Mouse (Mus musculus) CH12.LX (cell line): ENCODE data around the gene H1f0. TPM values are rescaled to one million over a fixed set of nuclear protein-coding genes. Genes with fewer than 3 reads are reported as not detected.

Experiments used
- DNase-seq: peaks from one replicate; pipeline ENCODE4 v3.0.0-alpha.2; 2013; ENCODE audit errors: extremely low read depth
- H3K27ac ChIP-seq: 2 replicates; pipeline ENCODE4 v1.5.1; 2012; ENCODE audit warnings: low read depth, mild to moderate bottlenecking, control low read depth, moderate library complexity; ENCODE audit not compliant: insufficient read depth
- H3K27me3 ChIP-seq: replicated peaks from 2 replicates; pipeline ENCODE3; 2012; ENCODE audit warnings: inconsistent platforms
- H3K36me3 ChIP-seq, 2 experiments: replicated peaks in 1 of 2; 2 replicates each; pipeline versions ENCODE3 to v1.6.1; 2012; ENCODE audit warnings: inconsistent platforms in 1 of 2, low read length in 1 of 2, mild to moderate bottlenecking in 1 of 2, mixed read lengths in 1 of 2, moderate library complexity in 1 of 2; ENCODE audit not compliant: control insufficient read depth in 1 of 2, insufficient read depth in 1 of 2
- H3K4me1 ChIP-seq, 2 experiments: 2 replicates each; pipeline ENCODE4 v1.6.1; 2012; ENCODE audit warnings: inconsistent platforms in 1 of 2, moderate library complexity in 1 of 2; ENCODE audit not compliant: insufficient read depth in 2 of 2, control insufficient read depth in 1 of 2
- H3K4me2 ChIP-seq: 2 replicates; pipeline ENCODE4 v1.6.1; 2012; ENCODE audit warnings: low read depth, mild to moderate bottlenecking, control low read depth; ENCODE audit not compliant: poor library complexity, insufficient read depth, severe bottlenecking
- H3K4me3 ChIP-seq, 3 experiments: fragments of 150-350 bp in 1 of 3; sonication (generic) in 1 of 3; replicated peaks in 1 of 3; 2 replicates each; pipeline versions ENCODE3 to v1.5.1; 2011 to 2012; ENCODE audit warnings: low read depth in 2 of 3, low read length in 2 of 3, mild to moderate bottlenecking in 2 of 3, moderate library complexity in 2 of 3, control low read depth in 1 of 3, improper control_type of control experiment in 1 of 3, inconsistent platforms in 1 of 3, mixed read lengths in 1 of 3; ENCODE audit not compliant: poor library complexity in 1 of 3
- H3K79me2 ChIP-seq: replicated peaks from 2 replicates; pipeline ENCODE4 v1.6.1; 2012; ENCODE audit warnings: mild to moderate bottlenecking, moderate library complexity; ENCODE audit not compliant: control insufficient read depth, poor library complexity, insufficient read depth, severe bottlenecking; ENCODE audit errors: extremely low read depth
- H3K9ac ChIP-seq: 2 replicates; pipeline ENCODE4 v1.6.1; 2012; ENCODE audit warnings: low read depth, mild to moderate bottlenecking, control low read depth, moderate library complexity; ENCODE audit not compliant: insufficient read depth
- H3K9me3 ChIP-seq: replicated peaks from 2 replicates; pipeline ENCODE3; 2012; ENCODE audit warnings: low read length, inconsistent platforms, mixed read lengths
- BHLHE40 ChIP-seq: IDR thresholded peaks from 2 replicates; pipeline ENCODE4 v1.6.1; 2011; ENCODE audit warnings: mild to moderate bottlenecking, low read depth, low read length, improper control_type of control experiment
- CHD1 ChIP-seq: IDR thresholded peaks from 2 replicates; pipeline ENCODE4 v1.6.1; 2012; ENCODE audit warnings: low read depth, low read length, improper control_type of control experiment, inconsistent platforms
- CHD2 ChIP-seq: IDR thresholded peaks from 2 replicates; pipeline ENCODE4 v1.6.1; 2011; ENCODE audit warnings: low read length, improper control_type of control experiment
- CTCF ChIP-seq, 2 experiments: IDR thresholded peaks in 1 of 2; conservative IDR thresholded peaks in 1 of 2; 2 replicates each; pipeline ENCODE4 v1.5.1; 2011 to 2012; ENCODE audit warnings: low read depth in 2 of 2, low read length in 2 of 2, improper control_type of control experiment in 1 of 2, inconsistent platforms in 1 of 2, mild to moderate bottlenecking in 1 of 2, moderate library complexity in 1 of 2
- EP300 ChIP-seq: IDR thresholded peaks from 2 replicates; pipeline ENCODE4 v1.6.1; 2011; ENCODE audit warnings: low read length, improper control_type of control experiment
- JUND ChIP-seq: conservative IDR thresholded peaks from 2 replicates; pipeline ENCODE4 v1.6.1; 2011; ENCODE audit warnings: low read depth, low read length, improper control_type of control experiment
- MAFK ChIP-seq: IDR thresholded peaks from 2 replicates; pipeline ENCODE4 v1.6.1; 2011; ENCODE audit warnings: low read length, improper control_type of control experiment; ENCODE audit not compliant: insufficient replicate concordance
- MAZ ChIP-seq: IDR thresholded peaks from 2 replicates; pipeline ENCODE4 v1.6.1; 2012; ENCODE audit warnings: low read depth, mild to moderate bottlenecking, inconsistent platforms, low read length, improper control_type of control experiment, moderate library complexity
- POLR2A ChIP-seq: IDR thresholded peaks from 2 replicates; pipeline ENCODE4 v1.6.1; 2011; ENCODE audit warnings: low read depth, mild to moderate bottlenecking, improper control_type of control experiment, low read length
- SIN3A ChIP-seq: IDR thresholded peaks from 2 replicates; pipeline ENCODE4 v1.6.1; 2012; ENCODE audit warnings: low read length, improper control_type of control experiment, inconsistent platforms
- TCF12 ChIP-seq: IDR thresholded peaks from 2 replicates; pipeline ENCODE4 v1.6.1; 2014; ENCODE audit warnings: low read depth, mild to moderate bottlenecking, inconsistent platforms, low read length, improper control_type of control experiment
- UBTF ChIP-seq: IDR thresholded peaks from 2 replicates; pipeline ENCODE4 v1.6.1; 2012; ENCODE audit warnings: low read depth, mild to moderate bottlenecking, inconsistent platforms, low read length, improper control_type of control experiment, moderate library complexity
- USF2 ChIP-seq: conservative IDR thresholded peaks from 2 replicates; pipeline ENCODE4 v1.6.1; 2011; ENCODE audit warnings: low read depth, low read length, improper control_type of control experiment
- ZKSCAN1 ChIP-seq: IDR thresholded peaks from 2 replicates; pipeline ENCODE4 v1.6.1; 2012; ENCODE audit warnings: low read depth, inconsistent platforms, low read length, improper control_type of control experiment, borderline replicate concordance
- ZNF384 ChIP-seq: IDR thresholded peaks from 2 replicates; pipeline ENCODE4 v1.6.1; 2012; ENCODE audit warnings: low read depth, low read length, improper control_type of control experiment, inconsistent platforms
- dilution Hi-C: fragments of 300-500 bp; cut with MboI; formaldehyde crosslinking; loops from 2 replicates; pipeline ENCODE4 v1.14.3; 2020; ENCODE audit warnings: low sequenced_read_pairs; ENCODE audit not compliant: extremely low pct_unique_long_range_greater_than_20kb, extremely low pct_ligation_motif_present
- in situ Hi-C: fragments of 300-500 bp; cut with MboI; formaldehyde crosslinking; loops from 3 replicates; pipeline ENCODE4 v1.14.3; 2019; ENCODE audit warnings: low sequenced_read_pairs, low pct_ligation_motif_present, low pct_unique_long_range_greater_than_20kb, mixed read lengths
- polyA plus RNA-seq: library from polyadenylated mRNA; unstranded; fragments of >175 nt; gene quantifications from 2 replicates; pipeline ENCODE4 v1.2.1, GENCODE M21; 2012; ENCODE audit warnings: low read depth; ENCODE audit not compliant: insufficient read length
- total RNA-seq, 2 experiments: library from RNA; depleted of rRNA; stranded (reverse); fragments of 300-350 nt in 1 of 2; fragments of >200 nt in 1 of 2; gene quantifications; 2 replicates each; pipeline ENCODE4 v1.2.3; 2012 to 2014

The H1f0 gene
- total and polyA plus RNA-seq, 3 experiments = 11.9 to 100 (median 15.9) TPM

DNA sequence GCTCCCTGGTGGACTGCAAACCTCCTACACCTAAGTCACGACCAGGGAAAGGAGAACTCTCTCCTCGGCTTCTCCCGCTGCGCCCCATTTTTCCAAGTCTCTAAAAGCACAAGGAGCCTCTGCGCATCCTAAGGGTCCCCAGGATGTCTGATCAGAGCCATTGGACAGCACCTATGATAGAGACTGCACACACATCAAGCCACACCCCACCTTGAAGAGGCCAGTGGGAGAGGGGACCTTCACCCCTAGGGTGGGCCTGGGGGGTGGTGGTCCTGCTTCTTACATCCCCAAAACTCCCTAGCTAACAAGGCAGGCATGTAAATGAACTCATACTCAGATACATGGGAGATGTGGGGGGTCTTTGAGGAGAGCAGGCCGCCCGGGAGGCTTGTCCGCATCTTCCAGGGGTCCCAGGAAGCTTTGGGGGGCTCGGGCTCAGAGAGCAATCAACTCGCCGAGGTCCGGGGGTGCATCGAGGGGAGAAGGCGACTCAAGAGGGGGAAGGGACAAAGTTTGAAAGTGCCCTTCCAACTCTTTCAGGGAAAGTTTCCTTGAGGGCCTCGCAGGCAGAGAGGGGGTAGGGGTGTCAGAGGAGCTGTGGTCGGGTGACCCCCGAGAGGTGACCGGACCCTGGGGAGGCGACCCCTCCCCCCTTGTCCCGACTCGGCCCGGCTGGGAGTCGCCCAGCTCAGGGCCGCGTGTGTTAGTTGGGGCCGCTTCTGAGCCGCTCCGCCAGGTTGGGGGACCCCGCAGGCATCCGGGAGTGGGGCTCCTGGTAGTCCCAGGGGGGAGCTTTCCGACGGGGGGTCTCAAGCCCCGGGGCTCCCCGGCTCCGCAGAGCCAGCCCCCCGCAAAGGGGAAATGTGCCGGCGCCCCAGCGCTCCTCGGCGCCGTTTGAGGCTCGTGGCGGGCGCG lies 702 bp upstream of the H1f0 start:
- Histone ChIP-seq H3K4me2 (peak overlapping the region; percentile 97), H3K9me3 (peaks cover 9% of the 10 kb centered on the region), H3K4me1 (peaks cover 0 to 28% of the 10 kb centered on the region in 2 experiments; a peak in 2 of 4 replicates), H3K27ac (no peak overlapping the region), H3K4me3 (peak overlapping the region; percentile 32 to 68 (median 47)), H3K27me3 (peaks cover 92% of the 10 kb centered on the region), H3K79me2 (no peaks in the 10 kb centered on the region), H3K36me3 (no peaks in the 10 kb centered on the region), H3K9ac (peak overlapping the region; percentile 81)
- no peak for DNase-seq
- TF ChIP-seq CHD2 (peak; percentile 53), CTCF (conservative IDR thresholded peaks at IDR 0.05 in 1 of 2, IDR thresholded peaks at IDR 0.05 in 1 of 2; ENCODE audit: low read depth in 2 of 2, low read length in 2 of 2) (no peak)
- dilution Hi-C loops (no loop called here), in situ Hi-C loops (no loop called here)

DNA sequence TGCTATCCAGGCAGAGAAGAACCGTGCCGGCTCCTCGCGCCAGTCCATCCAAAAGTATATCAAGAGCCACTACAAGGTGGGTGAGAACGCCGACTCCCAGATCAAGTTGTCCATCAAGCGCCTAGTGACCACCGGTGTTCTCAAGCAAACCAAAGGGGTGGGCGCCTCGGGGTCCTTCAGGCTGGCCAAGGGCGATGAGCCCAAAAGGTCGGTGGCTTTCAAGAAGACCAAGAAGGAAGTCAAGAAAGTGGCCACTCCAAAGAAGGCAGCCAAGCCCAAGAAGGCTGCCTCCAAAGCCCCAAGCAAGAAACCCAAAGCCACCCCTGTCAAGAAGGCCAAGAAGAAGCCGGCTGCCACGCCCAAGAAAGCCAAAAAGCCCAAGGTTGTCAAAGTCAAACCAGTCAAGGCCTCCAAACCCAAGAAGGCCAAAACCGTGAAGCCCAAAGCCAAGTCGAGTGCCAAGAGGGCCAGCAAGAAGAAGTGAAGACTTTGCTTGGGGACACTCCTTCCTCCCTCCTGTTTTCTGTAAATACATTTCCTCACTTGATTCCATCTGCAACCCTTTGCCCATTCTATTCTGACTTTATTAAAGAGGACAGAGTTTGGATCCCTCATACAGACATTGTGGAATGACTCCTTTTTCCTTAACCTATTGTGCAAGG lies 704 bp downstream of the H1f0 start:
- peak overlapping the region; percentile 46 to 68 (median 47) for H3K4me3 ChIP-seq
- H3K4me2 ChIP-seq = peak overlapping the region; percentile 97
- H3K27me3 ChIP-seq = peaks cover 86% of the 10 kb centered on the region
- peaks cover 0 to 28% of the 10 kb centered on the region in 2 experiments; a peak in 2 of 4 replicates for H3K4me1 ChIP-seq
- TF ChIP-seq JUND (no peak), CHD1 (peak; percentile 46; the same call in 1 of the 2 replicates)
- in situ Hi-C loops (no loop called here), dilution Hi-C loops (no loop called here)
- DNase-seq = no peak
- no peaks in the 10 kb centered on the region for H3K79me2 ChIP-seq
- peak overlapping the region; percentile 31 for H3K27ac ChIP-seq
- peaks cover 9% of the 10 kb centered on the region for H3K9me3 ChIP-seq
- H3K36me3 ChIP-seq = no peaks in the 10 kb centered on the region
- peak overlapping the region; percentile 81 for H3K9ac ChIP-seq

DNA sequence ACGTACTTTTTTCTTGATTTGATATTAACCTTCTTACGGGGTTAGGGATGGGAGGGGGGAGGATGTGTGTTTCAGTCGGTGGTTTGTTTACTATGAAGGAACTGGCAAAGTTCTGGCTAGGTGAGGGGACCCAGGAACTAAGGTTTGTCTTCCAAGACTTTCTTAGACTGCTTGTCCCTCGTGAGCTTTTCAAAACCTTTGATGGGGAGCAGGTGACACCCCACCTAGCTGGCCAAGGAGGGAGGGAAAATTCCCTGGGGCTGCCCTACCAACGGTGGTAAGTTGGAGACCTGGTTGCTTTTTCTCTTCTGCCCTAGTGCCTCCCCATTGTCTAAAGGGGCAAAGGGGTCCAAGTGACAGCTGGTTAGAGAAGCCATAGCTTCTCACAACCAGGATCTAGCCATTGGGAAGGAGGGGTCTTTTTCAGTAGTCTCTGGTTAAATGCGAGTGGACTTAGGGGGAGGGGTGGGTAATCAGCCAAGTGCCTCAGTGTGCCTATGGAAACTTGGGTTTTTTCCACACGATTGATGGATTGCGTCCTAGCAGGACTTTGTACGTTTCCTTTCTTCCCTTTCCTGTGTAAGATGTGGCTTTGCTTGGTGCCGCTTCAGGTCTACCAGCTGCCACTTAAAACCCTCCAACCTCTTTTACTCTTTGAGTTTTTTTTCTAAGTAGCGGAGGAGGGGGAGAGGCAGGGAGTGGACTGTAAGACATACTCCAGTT lies 1.4 kb downstream of the H1f0 start:
- Histone ChIP-seq H3K9ac (peak overlapping the region; percentile 81), H3K4me2 (peak overlapping the region; percentile 97), H3K27ac (no peak overlapping the region), H3K4me3 (peak overlapping the region in 2 of 3 experiments; percentile 46 to 68), H3K27me3 (peaks cover 87% of the 10 kb centered on the region), H3K79me2 (no peaks in the 10 kb centered on the region), H3K9me3 (peaks cover 9% of the 10 kb centered on the region), H3K4me1 (peaks cover 0 to 28% of the 10 kb centered on the region in 2 experiments; a peak in 2 of 4 replicates), H3K36me3 (no peaks in the 10 kb centered on the region)
- dilution Hi-C loops = no loop called here
- no peak for DNase-seq
- TF ChIP-seq BHLHE40 (0 out of 2 replicates have a peak, but pooled peaks have one; percentile 6), POLR2A (peak; percentile 39), MAZ (0 out of 2 replicates have a peak, but pooled peaks have one; percentile 16), ZKSCAN1 (no peak), ZNF384 (no peak; the same call in 1 of the 2 replicates), CHD2 (0 out of 2 replicates have a peak, but pooled peaks have one; percentile 12), TCF12 (no peak), CHD1 (peak; percentile 72), MAFK (no peak), EP300 (no peak), UBTF (0 out of 2 replicates have a peak, but pooled peaks have one; percentile 17), SIN3A (peak; percentile 35; the same call in 1 of the 2 replicates), USF2 (no peak)
- in situ Hi-C loops = no loop called here
